Mouse (Mus musculus): ENCODE measurements around the gene Fcho2. TPM values are rescaled to one million over a fixed set of nuclear protein-coding genes. Genes with fewer than 3 reads are reported as not detected.

The Fcho2 gene
- polyA plus RNA-seq, 1 experiment from 2014 or later: 33.0 TPM

Other genes with a start within 250 kb of the Fcho2 start
- gene Tmem174, start 178.0 kb downstream of the Fcho2 start, polyA plus RNA-seq (2014; fragmentation: Nextera tagmentation; extraction: Ambion mirVana): 0.15 and 0.20 TPM in 2 replicates
- gene Tmem171, start 120.6 kb downstream of the Fcho2 start, polyA plus RNA-seq (2014; fragmentation: Nextera tagmentation; extraction: Ambion mirVana): 18.1 and 19.7 TPM in 2 replicates
- 51.1 and 53.1 TPM in 2 replicates for gene Tnpo1, start 110.9 kb upstream of the Fcho2 start, polyA plus RNA-seq (2014; fragmentation: Nextera tagmentation; extraction: Ambion mirVana)
- gene 1700024P04Rik, start 169.1 kb upstream of the Fcho2 start, polyA plus RNA-seq (2014; fragmentation: Nextera tagmentation; extraction: Ambion mirVana): not detected in 2 replicates